Mouse (Mus musculus): ENCODE data around the gene Gm21900. TPM values are rescaled to one million over a fixed set of nuclear protein-coding genes. Genes with fewer than 3 reads are reported as not detected.
"Not testable (repeated sequence)": the region's sequence is repeated elsewhere in the genome, so short reads cannot be mapped to it uniquely, and the experiment has no call there.

The Gm21900 gene
- polyA plus RNA-seq (2015; fragmentation: Nextera tagmentation; extraction: Ambion mirVana), result not detected in 2 replicates

- 73% methylated on average over 2 of the region's 4 CpGs for WGBS (ENCODE audit: insufficient replicate concordance)
- not testable (repeated sequence) for H3K9ac ChIP-seq (ENCODE audit: low read depth, low read length); H3K36me3 ChIP-seq (ENCODE audit: control insufficient read depth, insufficient read depth); H3K27me3 ChIP-seq (ENCODE audit: control insufficient read depth, insufficient read depth, low read depth, low read length); H3K4me1 ChIP-seq (ENCODE audit: control insufficient read depth, low read depth, low read length); H3K9me3 ChIP-seq (replicated peaks; ENCODE audit: control insufficient read depth, low read length); H3K27ac ChIP-seq (ENCODE audit: low read length); H3K4me3 ChIP-seq (ENCODE audit: low read depth, low read length); H3K4me2 ChIP-seq (ENCODE audit: low read depth, low read length); ATAC-seq (ENCODE audit: low read depth)
Measured at GRCm38 (mm10) chrY:10616061-10616460, at the start of gene Gm21900. Gene Gm21900, plus strand, starts transcription at chrY:10616361.

- H3K27ac ChIP-seq (ENCODE audit: low read length); H3K4me3 ChIP-seq (ENCODE audit: low read depth, low read length); H3K27me3 ChIP-seq (ENCODE audit: control insufficient read depth, insufficient read depth, low read depth, low read length); H3K4me2 ChIP-seq (ENCODE audit: low read depth, low read length); H3K4me1 ChIP-seq (ENCODE audit: control insufficient read depth, low read depth, low read length); H3K36me3 ChIP-seq (ENCODE audit: control insufficient read depth, insufficient read depth); ATAC-seq (ENCODE audit: low read depth); H3K9me3 ChIP-seq (replicated peaks; ENCODE audit: control insufficient read depth, low read length); H3K9ac ChIP-seq (ENCODE audit: low read depth, low read length): not testable (repeated sequence)
- no CpG with 5 or more reads among the region's 25 CpGs for WGBS (ENCODE audit: insufficient replicate concordance)
Measured at GRCm38 (mm10) chrY:10643516-10643915, 27.4 kb downstream of the Gm21900 start.

Other genes starting within 250 kb of the Gm21900 start
- not detected in 2 replicates for gene Gm28510, start 203.6 kb upstream of the Gm21900 start, polyA plus RNA-seq (2015; fragmentation: Nextera tagmentation; extraction: Ambion mirVana)
- not detected in 2 replicates for gene Gm20737, start 80.3 kb upstream of the Gm21900 start, polyA plus RNA-seq (2015; fragmentation: Nextera tagmentation; extraction: Ambion mirVana)
- not detected in 2 replicates for gene Gm21775, start 62.9 kb upstream of the Gm21900 start, polyA plus RNA-seq (2015; fragmentation: Nextera tagmentation; extraction: Ambion mirVana)
- gene Gm20777, start 136.1 kb downstream of the Gm21900 start, polyA plus RNA-seq (2015; fragmentation: Nextera tagmentation; extraction: Ambion mirVana), result not detected in 2 replicates

Measured in liver, embryonic 16.5 days (tissue).